Mouse (Mus musculus) intestine, postnatal 0 days (tissue): ENCODE results near the gene Syn2. TPM values are rescaled to one million over a fixed set of nuclear protein-coding genes. Genes with fewer than 3 reads are reported as not detected.

Experiments
- ATAC-seq: fragments of 200-750 bp; cut with Nextera tagmentation; 2 replicates; pipeline ENCODE4 v1.8.0; 2017; ENCODE audit warnings: mild to moderate bottlenecking, moderate TSS enrichment, moderate library complexity
- H3K27ac ChIP-seq: fragments of 300-500 bp; sonication (generic); 2 replicates; pipeline ENCODE4 v1.5.1; 2014; ENCODE audit warnings: mild to moderate bottlenecking, low read depth, low read length, moderate library complexity
- H3K27me3 ChIP-seq: fragments of 300-500 bp; sonication (generic); replicated peaks from 2 replicates; pipeline ENCODE4 v1.6.1; 2014; ENCODE audit warnings: low read length, mixed read lengths; ENCODE audit not compliant: control insufficient read depth, insufficient read depth
- H3K36me3 ChIP-seq: fragments of 300-500 bp; sonication (generic); 2 replicates; pipeline ENCODE4 v1.6.1; 2014; ENCODE audit warnings: mild to moderate bottlenecking, moderate library complexity; ENCODE audit not compliant: control insufficient read depth, insufficient read depth
- H3K4me1 ChIP-seq: fragments of 300-500 bp; sonication (generic); replicated peaks from 2 replicates; pipeline ENCODE4 v1.6.1; 2014; ENCODE audit warnings: antibody characterized with exemption, low read length, mixed read lengths; ENCODE audit not compliant: control insufficient read depth, insufficient read depth
- H3K4me2 ChIP-seq: fragments of 300-500 bp; sonication (generic); replicated peaks from 2 replicates; pipeline ENCODE4 v1.6.1; 2014; ENCODE audit warnings: low read depth, mild to moderate bottlenecking, moderate library complexity
- H3K4me3 ChIP-seq: fragments of 300-500 bp; sonication (generic); 2 replicates; pipeline ENCODE4 v1.5.1; 2014; ENCODE audit warnings: low read depth, low read length
- H3K9ac ChIP-seq: fragments of 300-500 bp; sonication (generic); 2 replicates; pipeline ENCODE4 v1.6.1; 2014; ENCODE audit warnings: mild to moderate bottlenecking, low read depth, low read length
- H3K9me3 ChIP-seq: fragments of 300-500 bp; sonication (generic); 2 replicates; pipeline ENCODE4 v1.6.1; 2016; ENCODE audit warnings: mixed run types; ENCODE audit not compliant: control insufficient read depth
- CTCF ChIP-seq: sonication (generic); IDR thresholded peaks from 2 replicates; pipeline ENCODE4 v1.5.1; 2016; ENCODE audit warnings: low read depth, mild to moderate bottlenecking, control low read depth, antibody characterized with exemption, moderate library complexity
- WGBS: fragments of 180-500 bp; shearing (Covaris S2); extraction: QIAGEN DNeasy Blood & Tissue Kit; methylation state at CpG from one replicate; pipeline ENCODE4 v1.1.7; 2014; 5-methylcytosine and 5-hydroxymethylcytosine counted together
- polyA plus RNA-seq: library from polyadenylated mRNA; unstranded; fragments of >200 nt; fragmentation: Nextera tagmentation; extraction: Ambion mirVana; gene quantifications from 2 replicates; pipeline ENCODE4 v1.2.1, GENCODE M21; 2015

Gene Syn2
- polyA plus RNA-seq, 1 experiment from 2014 or later, result 4.7 TPM

- Histone ChIP-seq H3K27me3 (no peaks in the 10 kb centered on the region), H3K27ac (no peak overlapping the region), H3K36me3 (no peaks in the 10 kb centered on the region), H3K4me1 (no peaks in the 10 kb centered on the region), H3K9ac (no peak overlapping the region), H3K4me2 (no peak overlapping the region), H3K9me3 (no peaks in the 10 kb centered on the region), H3K4me3 (no peak overlapping the region)
- no peak for TF ChIP-seq CTCF
- WGBS, result 88% methylated on average over 10 of the region's 10 CpGs
- ATAC-seq, result no peak
Measured at GRCm38 (mm10) chr6:115268551-115269385, 134.1 kb downstream of the Syn2 start.

GRCm38 (mm10) chr6:115269561-115269960 is 134.9 kb downstream of the Syn2 start:
- no peak for ATAC-seq
- Histone ChIP-seq H3K9ac (no peak overlapping the region), H3K4me3 (no peak overlapping the region), H3K9me3 (no peaks in the 10 kb centered on the region), H3K36me3 (no peaks in the 10 kb centered on the region), H3K27ac (no peak overlapping the region), H3K4me1 (no peaks in the 10 kb centered on the region), H3K27me3 (no peaks in the 10 kb centered on the region), H3K4me2 (no peak overlapping the region)
- 79% methylated on average over 5 of the region's 5 CpGs for WGBS
- TF ChIP-seq CTCF, result no peak

GRCm38 (mm10) chr6:115270085-115270484 is 135.4 kb downstream of the Syn2 start:
- 61% methylated on average over 2 of the region's 2 CpGs for WGBS
- Histone ChIP-seq H3K9me3 (no peaks in the 10 kb centered on the region), H3K4me2 (no peak overlapping the region), H3K27me3 (no peaks in the 10 kb centered on the region), H3K9ac (no peak overlapping the region), H3K4me3 (no peak overlapping the region), H3K36me3 (no peaks in the 10 kb centered on the region), H3K4me1 (no peaks in the 10 kb centered on the region), H3K27ac (no peak overlapping the region)
- no peak for ATAC-seq
- TF ChIP-seq CTCF, result no peak

GRCm38 (mm10) chr6:115271326-115271725 is 136.6 kb downstream of the Syn2 start:
- H3K9me3 ChIP-seq, result no peaks in the 10 kb centered on the region
- 83% methylated on average over 3 of the region's 3 CpGs for WGBS
- H3K27ac ChIP-seq, result no peak overlapping the region

GRCm38 (mm10) chr6:115271866-115272271 is 137.2 kb downstream of the Syn2 start:
- H3K9ac ChIP-seq, result no peak overlapping the region
- H3K4me3 ChIP-seq, result no peak overlapping the region
- TF ChIP-seq CTCF, result no peak
- WGBS, result 26% methylated on average over 4 of the region's 4 CpGs
- no peak overlapping the region for H3K27ac ChIP-seq
- no peaks in the 10 kb centered on the region for H3K27me3 ChIP-seq
- no peak overlapping the region for H3K4me2 ChIP-seq
- H3K4me1 ChIP-seq, result no peaks in the 10 kb centered on the region
- no peaks in the 10 kb centered on the region for H3K9me3 ChIP-seq
- no peaks in the 10 kb centered on the region for H3K36me3 ChIP-seq
- ATAC-seq, result no peak

More at GRCm38 (mm10) chr6:115271326-115271725, 136.6 kb downstream of the Syn2 start:
- H3K4me3 ChIP-seq, result no peak overlapping the region
- H3K27me3 ChIP-seq, result no peaks in the 10 kb centered on the region
- TF ChIP-seq CTCF, result no peak
- no peak overlapping the region for H3K4me2 ChIP-seq
- H3K9ac ChIP-seq, result no peak overlapping the region
- H3K4me1 ChIP-seq, result no peaks in the 10 kb centered on the region
- no peak for ATAC-seq
- H3K36me3 ChIP-seq, result no peaks in the 10 kb centered on the region

- ATAC-seq, result no peak
- H3K4me1 ChIP-seq, result no peaks in the 10 kb centered on the region
- H3K4me3 ChIP-seq, result no peak overlapping the region
- H3K27ac ChIP-seq, result no peak overlapping the region
- H3K4me2 ChIP-seq, result no peak overlapping the region
- WGBS, result 88% methylated on average over 10 of the region's 10 CpGs
- TF ChIP-seq CTCF, result no peak
- H3K27me3 ChIP-seq, result no peaks in the 10 kb centered on the region
- no peaks in the 10 kb centered on the region for H3K36me3 ChIP-seq
- no peak overlapping the region for H3K9ac ChIP-seq
- no peaks in the 10 kb centered on the region for H3K9me3 ChIP-seq
Measured at GRCm38 (mm10) chr6:115273346-115273745, 138.6 kb downstream of the Syn2 start.
